Mouse (Mus musculus): ENCODE measurements around the gene Olfr102. TPM values are rescaled to one million over a fixed set of nuclear protein-coding genes. Genes with fewer than 3 reads are reported as not detected.

Gene Olfr102
- polyA plus RNA-seq (2015; fragmentation: Nextera tagmentation; extraction: Ambion mirVana), result not detected in 2 replicates

- Histone ChIP-seq H3K9ac (replicated peaks) (no peak within 1 kb of the TSS), H3K9me3 (no peaks in the 10 kb centered on the region), H3K4me3 (replicated peaks) (no peak within 1 kb of the TSS), H3K27me3 (no peaks in the 10 kb centered on the region), H3K36me3 (no peaks in the 10 kb centered on the region), H3K4me1 (replicated peaks) (no peaks in the 10 kb centered on the region), H3K4me2 (replicated peaks) (no peak within 1 kb of the TSS), H3K27ac (no peak within 1 kb of the TSS)
- no peak for ATAC-seq
Observed at GRCm38 (mm10) chr17:37316954-37317353, at the start of gene Olfr102. Gene Olfr102, minus strand, starts transcription at chr17:37317054.

GRCm38 (mm10) chr17:37359282-37359681 lies 42.4 kb upstream of the Olfr102 start, which contains the start of gene Olfr104-ps:
Gene Olfr104-ps, plus strand, starts transcription at chr17:37359582.
- no peak for ATAC-seq
- Histone ChIP-seq H3K9ac (replicated peaks) (no peak within 1 kb of the TSS), H3K27ac (no peak within 1 kb of the TSS), H3K4me3 (replicated peaks) (no peak within 1 kb of the TSS), H3K4me2 (replicated peaks) (no peak within 1 kb of the TSS), H3K4me1 (replicated peaks) (no peaks in the 10 kb centered on the region), H3K36me3 (no peaks in the 10 kb centered on the region), H3K27me3 (no peaks in the 10 kb centered on the region), H3K9me3 (no peaks in the 10 kb centered on the region)

GRCm38 (mm10) chr17:37339598-37339997 lies 22.7 kb upstream of the Olfr102 start, which contains the start of gene Olfr103:
Gene Olfr103, minus strand, starts transcription at chr17:37339698.
- Histone ChIP-seq H3K4me2 (replicated peaks) (no peak within 1 kb of the TSS), H3K9ac (replicated peaks) (no peak within 1 kb of the TSS), H3K4me3 (replicated peaks) (no peak within 1 kb of the TSS), H3K9me3 (no peaks in the 10 kb centered on the region), H3K36me3 (no peaks in the 10 kb centered on the region), H3K4me1 (replicated peaks) (no peaks in the 10 kb centered on the region), H3K27ac (no peak within 1 kb of the TSS), H3K27me3 (no peaks in the 10 kb centered on the region)
- WGBS, result 90% methylated on average over 2 of the region's 2 CpGs
- ATAC-seq, result no peak

GRCm38 (mm10) chr17:37310146-37310699 lies 6.6 kb downstream of the Olfr102 start:
- 59% methylated on average over 2 of the region's 2 CpGs for WGBS
- Histone ChIP-seq H3K36me3 (no peaks in the 10 kb centered on the region), H3K27ac (no peak overlapping the region), H3K4me3 (replicated peaks) (no peak overlapping the region), H3K4me1 (replicated peaks) (no peaks in the 10 kb centered on the region), H3K4me2 (replicated peaks) (no peak overlapping the region), H3K9me3 (no peaks in the 10 kb centered on the region), H3K27me3 (no peaks in the 10 kb centered on the region), H3K9ac (replicated peaks) (no peak overlapping the region)
- no peak for ATAC-seq

GRCm38 (mm10) chr17:37308483-37308882 lies 8.4 kb downstream of the Olfr102 start:
- H3K4me1 ChIP-seq (replicated peaks), result no peaks in the 10 kb centered on the region

GRCm38 (mm10) chr17:37304213-37304612 lies 12.6 kb downstream of the Olfr102 start, which contains the start of gene Olfr101:
Gene Olfr101, minus strand, starts transcription at chr17:37304313.
- no peak within 1 kb of the TSS for H3K27ac ChIP-seq
- no peaks in the 10 kb centered on the region for H3K27me3 ChIP-seq
- no peak within 1 kb of the TSS for H3K9ac ChIP-seq (replicated peaks)
- H3K9me3 ChIP-seq, result no peaks in the 10 kb centered on the region
- no peak for ATAC-seq
- no peaks in the 10 kb centered on the region for H3K4me1 ChIP-seq (replicated peaks)
- H3K4me3 ChIP-seq (replicated peaks), result no peak within 1 kb of the TSS
- no peak within 1 kb of the TSS for H3K4me2 ChIP-seq (replicated peaks)
- no peaks in the 10 kb centered on the region for H3K36me3 ChIP-seq
- WGBS, result 89% methylated on average over 4 of the region's 4 CpGs

More at GRCm38 (mm10) chr17:37308483-37308882, 8.4 kb downstream of the Olfr102 start:
- Histone ChIP-seq H3K36me3 (no peaks in the 10 kb centered on the region), H3K27ac (no peak overlapping the region), H3K9me3 (no peaks in the 10 kb centered on the region), H3K27me3 (no peaks in the 10 kb centered on the region), H3K4me3 (replicated peaks) (no peak overlapping the region), H3K9ac (replicated peaks) (no peak overlapping the region), H3K4me2 (replicated peaks) (no peak overlapping the region)
- ATAC-seq, result no peak
- WGBS, result 43% methylated on average over 4 of the region's 4 CpGs

- H3K4me3 ChIP-seq (replicated peaks), result no peak within 1 kb of the TSS
- no peak for ATAC-seq
- no peaks in the 10 kb centered on the region for H3K4me1 ChIP-seq (replicated peaks)
- H3K27me3 ChIP-seq, result no peaks in the 10 kb centered on the region
- no peak within 1 kb of the TSS for H3K9ac ChIP-seq (replicated peaks)
- no peaks in the 10 kb centered on the region for H3K9me3 ChIP-seq
- 77% methylated on average over 1 of the region's 1 CpGs for WGBS
- no peaks in the 10 kb centered on the region for H3K36me3 ChIP-seq
- no peak within 1 kb of the TSS for H3K27ac ChIP-seq
- H3K4me2 ChIP-seq (replicated peaks), result no peak within 1 kb of the TSS
Observed at GRCm38 (mm10) chr17:37283360-37283759, 33.5 kb downstream of the Olfr102 start, which contains the start of gene Olfr99. Gene Olfr99, minus strand, starts transcription at chr17:37283460.

GRCm38 (mm10) chr17:37280331-37280730 lies 36.5 kb downstream of the Olfr102 start:
- H3K9ac ChIP-seq (replicated peaks), result no peak overlapping the region
- WGBS, result 83% methylated on average over 1 of the region's 1 CpGs
- ATAC-seq, result no peak

GRCm38 (mm10) chr17:37276573-37276972 lies 40.3 kb downstream of the Olfr102 start:
- no peak for ATAC-seq

More at GRCm38 (mm10) chr17:37280331-37280730, 36.5 kb downstream of the Olfr102 start:
- H3K4me2 ChIP-seq (replicated peaks), result no peak overlapping the region
- H3K9me3 ChIP-seq, result no peaks in the 10 kb centered on the region
- no peaks in the 10 kb centered on the region for H3K36me3 ChIP-seq
- no peak overlapping the region for H3K27ac ChIP-seq
- no peak overlapping the region for H3K4me3 ChIP-seq (replicated peaks)
- no peaks in the 10 kb centered on the region for H3K4me1 ChIP-seq (replicated peaks)
- H3K27me3 ChIP-seq, result no peaks in the 10 kb centered on the region

GRCm38 (mm10) chr17:37275626-37276248 lies 41.1 kb downstream of the Olfr102 start:
- Histone ChIP-seq H3K4me1 (replicated peaks) (no peaks in the 10 kb centered on the region), H3K27me3 (peaks cover 6% of the 10 kb centered on the region; the same call in 1 of the 2 replicates), H3K4me3 (replicated peaks) (no peak overlapping the region), H3K9ac (replicated peaks) (no peak overlapping the region), H3K36me3 (no peaks in the 10 kb centered on the region), H3K27ac (no peak overlapping the region), H3K9me3 (no peaks in the 10 kb centered on the region), H3K4me2 (replicated peaks) (no peak overlapping the region)
- 91% methylated on average over 2 of the region's 2 CpGs for WGBS
- ATAC-seq, result no peak

More at GRCm38 (mm10) chr17:37276573-37276972, 40.3 kb downstream of the Olfr102 start:
- Histone ChIP-seq H3K4me1 (replicated peaks) (no peaks in the 10 kb centered on the region), H3K27me3 (no peaks in the 10 kb centered on the region), H3K36me3 (no peaks in the 10 kb centered on the region), H3K4me3 (replicated peaks) (no peak overlapping the region), H3K27ac (no peak overlapping the region), H3K9ac (replicated peaks) (no peak overlapping the region), H3K9me3 (no peaks in the 10 kb centered on the region), H3K4me2 (replicated peaks) (no peak overlapping the region)

- peak overlapping the region; percentile 51 for H3K4me3 ChIP-seq (replicated peaks)
- H3K4me2 ChIP-seq (replicated peaks), result peak overlapping the region; percentile 88
- no peaks in the 10 kb centered on the region for H3K36me3 ChIP-seq
- H3K27ac ChIP-seq, result no peak overlapping the region
- H3K9ac ChIP-seq (replicated peaks), result peak overlapping the region; percentile 32; the same call in 1 of the 2 replicates
- 69% methylated on average over 8 of the region's 8 CpGs for WGBS
- H3K4me1 ChIP-seq (replicated peaks), result peaks cover 5% of the 10 kb centered on the region; the same call in 1 of the 2 replicates
- no peak; the same call in 1 of the 2 replicates for ATAC-seq
- no peaks in the 10 kb centered on the region for H3K9me3 ChIP-seq
- H3K27me3 ChIP-seq, result peaks cover 6% of the 10 kb centered on the region; the same call in 1 of the 2 replicates
Observed at GRCm38 (mm10) chr17:37270702-37271092, 46.2 kb downstream of the Olfr102 start.

- Histone ChIP-seq H3K27ac (no peak within 1 kb of the TSS), H3K4me1 (replicated peaks) (peaks cover 5% of the 10 kb centered on the region; the same call in 1 of the 2 replicates), H3K9ac (replicated peaks) (peak within 1 kb of the TSS; percentile 32; the same call in 1 of the 2 replicates), H3K36me3 (no peaks in the 10 kb centered on the region), H3K27me3 (peaks cover 6% of the 10 kb centered on the region; the same call in 1 of the 2 replicates), H3K9me3 (no peaks in the 10 kb centered on the region), H3K4me3 (replicated peaks) (peak within 1 kb of the TSS; percentile 51), H3K4me2 (replicated peaks) (peak within 1 kb of the TSS; percentile 88)
- 6% methylated on average over 26 of the region's 26 CpGs for WGBS
- ATAC-seq, result peak; percentile 97
Observed at GRCm38 (mm10) chr17:37270058-37270701, 46.7 kb downstream of the Olfr102 start, which contains the start of gene H2-M3. Gene H2-M3, plus strand, starts transcription at chr17:37270220.

Measured in midbrain, embryonic 13.5 days (tissue).